13 mouse cellular contexts compared by ENCODE assay signal in genomic region chr8:123014429-123014828, GRCm38 (mm10). TPM values are rescaled to one million over a fixed set of nuclear protein-coding genes. Genes with fewer than 3 reads are reported as not detected.
DNase-seq lines count a peak whose midpoint lies in the region; ATAC-seq lines count a peak whose summit lies in the region.
"Had no signal": no experiment of that assay in that cellular context is flagged by ENCODE, and none has a peak within 500 bp of the region (broad histone marks: within the 10 kb centered on the region; RNA-seq: fewer than 3 reads in every experiment).

No protein-coding gene starts in this region.

- 0 out of 2 replicates have a peak overlapping the region, but pooled peaks have one; percentile 33 for H3K9ac ChIP-seq in heart, embryonic 13.5 days
- no peak overlapping the region for H3K9ac ChIP-seq in stomach, embryonic 16.5 days (ENCODE audit: low read length)
- H3K9ac ChIP-seq: neural tube, embryonic 15.5 days had no signal

- WGBS in heart, embryonic 13.5 days = 78% methylated on average over 7 of the region's 7 CpGs
- 66% methylated on average over 7 of the region's 7 CpGs for WGBS in stomach, embryonic 16.5 days

- H3K27ac ChIP-seq in heart, embryonic 13.5 days (replicated peaks) = no peak overlapping the region
- peak overlapping the region; percentile 49; the same call in 1 of the 2 replicates for H3K27ac ChIP-seq in stomach, embryonic 16.5 days (ENCODE audit: low read length)
- H3K27ac ChIP-seq: forebrain, embryonic 10.5 days; neural tube, embryonic 15.5 days had no signal

- peak; percentile 28 for DNase-seq in cerebellum, adult 11-12 months
- no peak for DNase-seq in cerebellum, adult 8-10 months
- DNase-seq in heart, postnatal 25 days (ENCODE audit: low spot score) = no peak
- DNase-seq in urinary bladder, postnatal 14 days (ENCODE audit: low spot score) = peak; percentile 44
- no peak for DNase-seq in urinary bladder, postnatal 10 days (ENCODE audit: low spot score)
- no peak for DNase-seq in kidney, postnatal 25 days
- DNase-seq: thymus, postnatal 4 days had no signal

- H3K27me3 ChIP-seq in heart, embryonic 13.5 days (replicated peaks) = no peaks in the 10 kb centered on the region
- H3K27me3 ChIP-seq in stomach, embryonic 16.5 days (ENCODE audit: control insufficient read depth, insufficient read depth, low read length) = no peaks in the 10 kb centered on the region
- H3K27me3 ChIP-seq: neural tube, embryonic 15.5 days; Patski had no signal

- intact Hi-C loops in heart, postnatal 25 days (cut with DNase I) = no loop called here

- ATAC-seq in heart, embryonic 13.5 days (ENCODE audit: extremely low read depth, insufficient number of reproducible peaks, low FRiP score, low TSS enrichment) = no peak
- no peak for ATAC-seq in stomach, embryonic 16.5 days (ENCODE audit: insufficient read depth, low FRiP score)
- ATAC-seq: Patski had no signal

- H3K4me3 ChIP-seq in heart, embryonic 13.5 days = no peak overlapping the region
- no peak overlapping the region for H3K4me3 ChIP-seq in stomach, embryonic 16.5 days (replicated peaks; ENCODE audit: low read length)
- H3K4me3 ChIP-seq: forebrain, embryonic 10.5 days; neural tube, embryonic 15.5 days had no signal

- H3K4me2 ChIP-seq in heart, embryonic 13.5 days = no peak overlapping the region
- H3K4me2 ChIP-seq in stomach, embryonic 16.5 days (ENCODE audit: low read depth, low read length) = no peak overlapping the region
- H3K4me2 ChIP-seq: liver, embryonic 11.5 days; neural tube, embryonic 15.5 days had no signal

- H3K4me1 ChIP-seq in heart, embryonic 13.5 days = peaks cover 66% of the 10 kb centered on the region
- H3K4me1 ChIP-seq in stomach, embryonic 16.5 days (ENCODE audit: control insufficient read depth, insufficient read depth, low read length) = peaks cover 38% of the 10 kb centered on the region

- H3K36me3 ChIP-seq in heart, embryonic 13.5 days = peaks cover 16% of the 10 kb centered on the region
- no peaks in the 10 kb centered on the region for H3K36me3 ChIP-seq in stomach, embryonic 16.5 days (ENCODE audit: control insufficient read depth, insufficient read depth, low read length)
- H3K36me3 ChIP-seq: neural tube, embryonic 15.5 days had no signal

- H3K9me3 ChIP-seq in heart, embryonic 13.5 days = no peaks in the 10 kb centered on the region
- no peaks in the 10 kb centered on the region for H3K9me3 ChIP-seq in stomach, embryonic 16.5 days (replicated peaks; ENCODE audit: control insufficient read depth, low read length)
- H3K9me3 ChIP-seq: forebrain, embryonic 10.5 days; neural tube, embryonic 15.5 days had no signal

RNA-seq across cellular contexts. Expression of gene Ankrd11, which starts 27.6 kb away (rescaled TPM):
- 18.8 and 20.3 TPM in 2 replicates for polyA plus RNA-seq in heart, embryonic 13.5 days (2015; fragmentation: Nextera tagmentation; extraction: Ambion mirVana)
- 10 to 100 TPM; 63.7 to 73.0 TPM for total RNA-seq in heart, postnatal 25 days (2021)
- polyA plus RNA-seq in stomach, embryonic 16.5 days (2015; fragmentation: Nextera tagmentation; extraction: Ambion mirVana) = 23.1 and 24.6 TPM in 2 replicates

RNA-seq across cellular contexts. Expression of gene Spg7, which starts 48.3 kb away (rescaled TPM):
- polyA plus RNA-seq in heart, embryonic 13.5 days (2015; fragmentation: Nextera tagmentation; extraction: Ambion mirVana) = 62.2 and 62.7 TPM in 2 replicates
- 10 to 100 TPM; 77.4 to 78.7 TPM for total RNA-seq in heart, postnatal 25 days (2021)
- 43.0 and 44.8 TPM in 2 replicates for polyA plus RNA-seq in stomach, embryonic 16.5 days (2015; fragmentation: Nextera tagmentation; extraction: Ambion mirVana)

Comparison
In these comparisons a context has a peak if more than half of its experiments do, and no peak if none do; other contexts are left out.
1. DNase-seq: peak in cerebellum, adult 11-12 months (single experiment) and urinary bladder, postnatal 14 days (single experiment); none in cerebellum, adult 8-10 months (single experiment), heart, postnatal 25 days (single experiment), urinary bladder, postnatal 10 days (single experiment) and kidney, postnatal 25 days (0 of 2).